Mouse (Mus musculus) thymus, postnatal 0 days (tissue): ENCODE results near the gene Sema4c. TPM values are rescaled to one million over a fixed set of nuclear protein-coding genes. Genes with fewer than 3 reads are reported as not detected.

Experiments
- DNase-seq: peaks from one replicate; pipeline ENCODE4 v3.0.0-alpha.2; 2015; ENCODE audit warnings: low spot score
- polyA plus RNA-seq: library from polyadenylated mRNA; unstranded; fragments of >200 nt; fragmentation: Nextera tagmentation; extraction: Ambion mirVana; gene quantifications from 2 replicates; pipeline ENCODE4 v1.2.1, GENCODE M21; 2015

The Sema4c gene
- polyA plus RNA-seq, 1 experiment from 2014 or later: 6.0 TPM

GRCm38 (mm10) chr1:36580384-36581207, 22.4 kb upstream of the Sema4c start:
- no peak for DNase-seq

- peak; percentile 76 for DNase-seq
Measured at GRCm38 (mm10) chr1:36579974-36580383, 21.8 kb upstream of the Sema4c start.

- DNase-seq: no peak
Measured at GRCm38 (mm10) chr1:36576991-36577675, 19.0 kb upstream of the Sema4c start.

- no peak for DNase-seq
Measured at GRCm38 (mm10) chr1:36575347-36575746, 17.2 kb upstream of the Sema4c start.

- DNase-seq: no peak
Measured at GRCm38 (mm10) chr1:36574196-36574955, 16.2 kb upstream of the Sema4c start.

GRCm38 (mm10) chr1:36573524-36573923, 15.4 kb upstream of the Sema4c start:
- DNase-seq: no peak

- DNase-seq: no peak
Measured at GRCm38 (mm10) chr1:36572709-36573108, 14.6 kb upstream of the Sema4c start.

GRCm38 (mm10) chr1:36572140-36572700, 14.1 kb upstream of the Sema4c start:
- DNase-seq: no peak

GRCm38 (mm10) chr1:36571627-36572026, 13.5 kb upstream of the Sema4c start:
- no peak for DNase-seq

GRCm38 (mm10) chr1:36570320-36570719, 12.2 kb upstream of the Sema4c start:
- no peak for DNase-seq

- DNase-seq: no peak
Measured at GRCm38 (mm10) chr1:36569694-36570276, 11.6 kb upstream of the Sema4c start.

GRCm38 (mm10) chr1:36568776-36569175, 10.6 kb upstream of the Sema4c start:
- no peak for DNase-seq

GRCm38 (mm10) chr1:36567818-36568603, 9.9 kb upstream of the Sema4c start:
- DNase-seq: no peak

- DNase-seq: no peak
Measured at GRCm38 (mm10) chr1:36566425-36566824, 8.3 kb upstream of the Sema4c start.

GRCm38 (mm10) chr1:36564101-36564500, 6.0 kb upstream of the Sema4c start:
- no peak for DNase-seq

- no peak for DNase-seq
Measured at GRCm38 (mm10) chr1:36563632-36564031, 5.5 kb upstream of the Sema4c start.

- DNase-seq: no peak
Measured at GRCm38 (mm10) chr1:36563197-36563596, 5.0 kb upstream of the Sema4c start.

- no peak for DNase-seq
Measured at GRCm38 (mm10) chr1:36562388-36562787, 4.2 kb upstream of the Sema4c start.

- DNase-seq: no peak
Measured at GRCm38 (mm10) chr1:36560903-36561302, 2.8 kb upstream of the Sema4c start.

GRCm38 (mm10) chr1:36559888-36560287, 1.7 kb upstream of the Sema4c start:
- DNase-seq: no peak
